Mouse (Mus musculus): ENCODE measurements around the gene Myof. TPM values are rescaled to one million over a fixed set of nuclear protein-coding genes. Genes with fewer than 3 reads are reported as not detected.
A peak's percentile ranks its signal among the peaks of the same experiment; 100 is the strongest.

Myof gene
- total and polyA plus RNA-seq, 2 experiments from 2014 or later = 1.5 to 5.1 TPM

DNA sequence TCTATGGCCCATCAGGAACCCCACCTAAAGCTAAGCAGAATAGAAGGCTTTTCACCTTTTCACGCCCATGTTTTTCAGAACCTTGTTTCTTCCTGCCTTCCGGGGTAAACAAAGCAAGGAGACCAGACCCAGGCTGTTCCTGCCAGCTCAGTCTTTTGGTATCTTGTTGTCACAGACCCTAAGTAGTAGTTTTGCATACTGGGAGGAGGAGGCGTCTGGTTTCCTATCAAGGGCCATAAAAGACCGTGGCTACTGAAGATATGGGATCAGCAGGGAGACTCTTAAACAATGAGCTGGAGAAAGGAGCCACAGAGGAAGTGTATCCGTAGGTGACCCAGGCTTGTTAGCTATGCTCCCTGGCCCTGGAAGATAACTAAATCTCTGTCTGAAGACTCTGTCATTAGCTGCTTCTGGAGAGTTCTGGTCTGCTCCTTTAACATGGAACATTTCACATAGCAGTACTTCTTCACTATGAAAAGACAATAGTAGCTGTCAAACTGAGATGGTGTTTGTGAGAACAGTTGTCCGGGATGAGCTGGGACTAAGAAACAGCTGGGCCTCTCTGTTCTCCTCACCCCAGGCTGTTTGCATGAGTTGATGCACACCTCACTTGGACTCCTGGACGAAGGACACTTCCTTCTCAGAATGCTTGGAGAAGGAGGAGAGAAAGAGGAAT, 184.8 kb downstream of the Myof start:
- ATAC-seq = no peak
- H3K9me3 ChIP-seq (ENCODE audit: low read length) = no peaks in the 10 kb centered on the region
- no peaks in the 10 kb centered on the region for H3K27me3 ChIP-seq (ENCODE audit: insufficient read depth, low read length)
- no peak for TF ChIP-seq CTCF (IDR thresholded peaks at IDR 0.05; ENCODE audit: low read depth)
- H3K27ac ChIP-seq (ENCODE audit: low read depth, low read length) = no peak overlapping the region
- DNase-seq = no peak
- 61% methylated on average over 7 of the region's 7 CpGs for WGBS
- no peak overlapping the region for H3K9ac ChIP-seq
- H3K4me2 ChIP-seq (ENCODE audit: low read depth) = no peak overlapping the region
- H3K4me3 ChIP-seq (ENCODE audit: low read depth, low read length) = no peak overlapping the region
- no peaks in the 10 kb centered on the region for H3K36me3 ChIP-seq (ENCODE audit: insufficient read depth)
- H3K4me1 ChIP-seq (ENCODE audit: insufficient read depth) = no peaks in the 10 kb centered on the region

- Histone ChIP-seq H3K27ac (ENCODE audit: low read depth, low read length) (no peak overlapping the region), H3K9ac (no peak overlapping the region), H3K4me2 (ENCODE audit: low read depth) (no peak overlapping the region), H3K4me3 (ENCODE audit: low read depth, low read length) (no peak overlapping the region), H3K9me3 (ENCODE audit: low read length) (no peaks in the 10 kb centered on the region), H3K27me3 (ENCODE audit: insufficient read depth, low read length) (no peaks in the 10 kb centered on the region), H3K4me1 (ENCODE audit: insufficient read depth) (no peaks in the 10 kb centered on the region), H3K36me3 (ENCODE audit: insufficient read depth) (no peaks in the 10 kb centered on the region)
- TF ChIP-seq CTCF (IDR thresholded peaks at IDR 0.05; ENCODE audit: low read depth) = no peak
- DNase-seq = no peak
- 51% methylated on average over 1 of the region's 1 CpGs for WGBS
- ATAC-seq = no peak
These were observed 191.3 kb downstream of the Myof start for GRCm38 (mm10) chr19:37852056-37852455.

- no peaks in the 10 kb centered on the region for H3K9me3 ChIP-seq (ENCODE audit: low read length)
- H3K4me2 ChIP-seq (ENCODE audit: low read depth) = no peak overlapping the region
- H3K27me3 ChIP-seq (ENCODE audit: insufficient read depth, low read length) = no peaks in the 10 kb centered on the region
- no peak for ATAC-seq
- DNase-seq = peak; percentile 4
- no peaks in the 10 kb centered on the region for H3K36me3 ChIP-seq (ENCODE audit: insufficient read depth)
- H3K9ac ChIP-seq = no peak overlapping the region
- 37% methylated on average over 9 of the region's 9 CpGs for WGBS
- no peaks in the 10 kb centered on the region for H3K4me1 ChIP-seq (ENCODE audit: insufficient read depth)
- H3K4me3 ChIP-seq (ENCODE audit: low read depth, low read length) = no peak overlapping the region
- no peak for TF ChIP-seq CTCF (IDR thresholded peaks at IDR 0.05; ENCODE audit: low read depth)
- no peak overlapping the region for H3K27ac ChIP-seq (ENCODE audit: low read depth, low read length)
These were observed 191.8 kb downstream of the Myof start for GRCm38 (mm10) chr19:37851590-37852038.

Other genes starting within 250 kb of the Myof start
- gene Cep55, start 11.4 kb upstream of the Myof start, total RNA-seq (2014; rRNA removed) = 2.5 and 3.9 TPM in 2 replicates
- gene Cep55, start 11.4 kb upstream of the Myof start, polyA plus RNA-seq (2015; fragmentation: Nextera tagmentation; extraction: Ambion mirVana) = 2.3 and 2.7 TPM in 2 replicates
- gene Ffar4, start 53.5 kb upstream of the Myof start, total RNA-seq (2014; rRNA removed) = 0.54 and 0.95 TPM in 2 replicates
- 0.15 and 0.20 TPM in 2 replicates for gene Ffar4, start 53.5 kb upstream of the Myof start, polyA plus RNA-seq (2015; fragmentation: Nextera tagmentation; extraction: Ambion mirVana)
- 0.48 and 1.2 TPM in 2 replicates for gene Rbp4, start 81.7 kb upstream of the Myof start, total RNA-seq (2014; rRNA removed)
- gene Rbp4, start 81.7 kb upstream of the Myof start, polyA plus RNA-seq (2015; fragmentation: Nextera tagmentation; extraction: Ambion mirVana) = 3.9 and 4.4 TPM in 2 replicates
- 0.08 TPM in 1 of 2 replicates, not detected in the other for gene Pde6c, start 89.2 kb upstream of the Myof start, total RNA-seq (2014; rRNA removed)
- 0.11 TPM in 1 of 2 replicates, not detected in the other for gene Pde6c, start 89.2 kb upstream of the Myof start, polyA plus RNA-seq (2015; fragmentation: Nextera tagmentation; extraction: Ambion mirVana)
- gene Fra10ac1, start 180.6 kb upstream of the Myof start, total RNA-seq (2014; rRNA removed) = 10.6 and 13.0 TPM in 2 replicates
- 32.6 and 36.1 TPM in 2 replicates for gene Fra10ac1, start 180.6 kb upstream of the Myof start, polyA plus RNA-seq (2015; fragmentation: Nextera tagmentation; extraction: Ambion mirVana)
- 19.2 and 20.3 TPM in 2 replicates for gene Lgi1, start 221.0 kb upstream of the Myof start, total RNA-seq (2014; rRNA removed)
- 19.3 and 25.7 TPM in 2 replicates for gene Lgi1, start 221.0 kb upstream of the Myof start, polyA plus RNA-seq (2015; fragmentation: Nextera tagmentation; extraction: Ambion mirVana)

Measured in forebrain, postnatal 0 days (tissue).